Mouse (Mus musculus) kidney, embryonic 14.5 days (tissue): ENCODE data around the gene Asap2. TPM values are rescaled to one million over a fixed set of nuclear protein-coding genes. Genes with fewer than 3 reads are reported as not detected.

Experiments used
- ATAC-seq: fragments of 200-750 bp; cut with Nextera tagmentation; 2 replicates; pipeline ENCODE4 v1.8.0; 2017; ENCODE audit warnings: moderate number of reproducible peaks, mild to moderate bottlenecking, moderate TSS enrichment, moderate library complexity; ENCODE audit not compliant: low FRiP score, low TSS enrichment
- H3K27ac ChIP-seq: fragments of 300-500 bp; sonication (generic); 2 replicates; pipeline ENCODE4 v1.5.1; 2014; ENCODE audit warnings: low read depth, mild to moderate bottlenecking, low read length, moderate library complexity, mixed read lengths
- H3K27me3 ChIP-seq: fragments of 300-500 bp; sonication (generic); 2 replicates; pipeline ENCODE4 v1.6.1; 2014; ENCODE audit warnings: mild to moderate bottlenecking, low read length; ENCODE audit not compliant: control insufficient read depth, insufficient read depth
- H3K36me3 ChIP-seq: fragments of 300-500 bp; sonication (generic); 2 replicates; pipeline ENCODE4 v1.6.1; 2014; ENCODE audit warnings: low read length, mixed read lengths; ENCODE audit not compliant: control insufficient read depth, insufficient read depth
- H3K4me1 ChIP-seq: fragments of 300-500 bp; sonication (generic); 2 replicates; pipeline ENCODE4 v1.6.1; 2014; ENCODE audit warnings: low read length, mixed read lengths; ENCODE audit not compliant: control insufficient read depth, insufficient read depth
- H3K4me2 ChIP-seq: fragments of 300-500 bp; sonication (generic); replicated peaks from 2 replicates; pipeline ENCODE4 v1.6.1; 2014; ENCODE audit warnings: low read depth, mild to moderate bottlenecking, low read length
- H3K4me3 ChIP-seq: fragments of 300-500 bp; sonication (generic); 2 replicates; pipeline ENCODE4 v1.5.1; 2014; ENCODE audit warnings: mild to moderate bottlenecking, low read length
- H3K9ac ChIP-seq: fragments of 300-500 bp; sonication (generic); 2 replicates; pipeline ENCODE4 v1.6.1; 2014; ENCODE audit warnings: low read depth, mild to moderate bottlenecking, low read length, moderate library complexity
- H3K9me3 ChIP-seq: fragments of 300-500 bp; sonication (generic); 2 replicates; pipeline ENCODE4 v1.6.1; 2016; ENCODE audit warnings: low read length; ENCODE audit not compliant: control insufficient read depth
- WGBS: fragments of 180-500 bp; shearing (Covaris S2); extraction: QIAGEN DNeasy Blood & Tissue Kit; methylation state at CpG from one replicate; pipeline ENCODE4 v1.1.7; 2014; 5-methylcytosine and 5-hydroxymethylcytosine counted together
- polyA plus RNA-seq: library from polyadenylated mRNA; unstranded; fragments of >200 nt; fragmentation: Nextera tagmentation; extraction: Ambion mirVana; gene quantifications from 2 replicates; pipeline ENCODE4 v1.2.1, GENCODE M21; 2014

The Asap2 gene
- polyA plus RNA-seq, 1 experiment from 2014 or later, result 15.0 TPM

DNA sequence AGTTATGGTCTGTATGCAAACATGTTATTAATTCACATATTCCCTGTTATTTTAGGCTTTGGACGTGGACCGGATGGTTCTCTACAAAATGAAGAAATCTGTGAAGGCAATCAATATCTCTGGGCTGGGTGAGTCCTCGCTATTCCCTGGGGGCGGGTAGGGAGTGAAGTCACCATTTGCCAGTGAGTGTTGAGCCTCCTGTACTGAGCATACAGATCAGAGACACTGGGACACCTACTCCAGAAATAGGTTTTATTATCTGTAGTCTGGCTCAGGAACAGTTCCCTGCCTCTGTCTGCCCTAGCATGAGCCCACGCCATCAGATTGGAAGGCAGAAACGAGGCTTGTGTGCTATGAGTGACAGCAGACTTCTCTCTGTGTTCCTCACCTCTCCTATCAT is 177.9 kb downstream of the Asap2 start:
- Histone ChIP-seq H3K4me3 (no peak overlapping the region), H3K27ac (no peak overlapping the region), H3K4me1 (peaks cover 42% of the 10 kb centered on the region), H3K4me2 (no peak overlapping the region), H3K27me3 (no peaks in the 10 kb centered on the region), H3K9me3 (no peaks in the 10 kb centered on the region), H3K36me3 (peaks cover 14% of the 10 kb centered on the region), H3K9ac (no peak overlapping the region)
- ATAC-seq, result no peak
- 88% methylated on average over 6 of the region's 6 CpGs for WGBS

GRCm38 (mm10) chr12:21171776-21172490 is 181.7 kb downstream of the Asap2 start:
- ATAC-seq, result 0 out of 2 replicates have a peak, but pooled peaks have one; percentile 29
- Histone ChIP-seq H3K4me2 (no peak overlapping the region), H3K9ac (no peak overlapping the region), H3K27me3 (no peaks in the 10 kb centered on the region), H3K4me3 (no peak overlapping the region), H3K36me3 (peaks cover 14% of the 10 kb centered on the region), H3K9me3 (no peaks in the 10 kb centered on the region), H3K4me1 (peaks cover 10% of the 10 kb centered on the region), H3K27ac (no peak overlapping the region)
- 55% methylated on average over 11 of the region's 11 CpGs for WGBS

- Histone ChIP-seq H3K9me3 (no peaks in the 10 kb centered on the region), H3K27me3 (no peaks in the 10 kb centered on the region), H3K27ac (no peak overlapping the region), H3K36me3 (peaks cover 12% of the 10 kb centered on the region), H3K9ac (no peak overlapping the region), H3K4me1 (no peaks in the 10 kb centered on the region), H3K4me2 (no peak overlapping the region), H3K4me3 (no peak overlapping the region)
- ATAC-seq, result no peak
- 81% methylated on average over 7 of the region's 7 CpGs for WGBS
Measured at GRCm38 (mm10) chr12:21173847-21174412, 183.7 kb downstream of the Asap2 start.

- Histone ChIP-seq H3K4me2 (no peak overlapping the region), H3K4me3 (no peak overlapping the region), H3K9me3 (no peaks in the 10 kb centered on the region), H3K36me3 (no peaks in the 10 kb centered on the region), H3K27me3 (no peaks in the 10 kb centered on the region), H3K9ac (no peak overlapping the region), H3K27ac (no peak overlapping the region), H3K4me1 (no peaks in the 10 kb centered on the region)
- no peak for ATAC-seq
- WGBS, result 73% methylated on average over 5 of the region's 5 CpGs
Measured at GRCm38 (mm10) chr12:21176399-21176798, 186.1 kb downstream of the Asap2 start.

- Histone ChIP-seq H3K36me3 (no peaks in the 10 kb centered on the region), H3K9me3 (no peaks in the 10 kb centered on the region), H3K27ac (no peak overlapping the region), H3K4me1 (no peaks in the 10 kb centered on the region), H3K4me3 (no peak overlapping the region), H3K4me2 (no peak overlapping the region), H3K9ac (no peak overlapping the region), H3K27me3 (no peaks in the 10 kb centered on the region)
- no peak for ATAC-seq
Measured at GRCm38 (mm10) chr12:21177123-21177698, 187.0 kb downstream of the Asap2 start.

GRCm38 (mm10) chr12:21180091-21180490 is 189.8 kb downstream of the Asap2 start:
- WGBS, result 83% methylated on average over 6 of the region's 6 CpGs
- ATAC-seq, result no peak
- no peaks in the 10 kb centered on the region for H3K27me3 ChIP-seq
- H3K9me3 ChIP-seq, result no peaks in the 10 kb centered on the region
- no peak overlapping the region for H3K4me3 ChIP-seq
- H3K36me3 ChIP-seq, result no peaks in the 10 kb centered on the region
- no peak overlapping the region for H3K4me2 ChIP-seq
- no peak overlapping the region for H3K27ac ChIP-seq
- no peaks in the 10 kb centered on the region for H3K4me1 ChIP-seq
- H3K9ac ChIP-seq, result no peak overlapping the region

DNA sequence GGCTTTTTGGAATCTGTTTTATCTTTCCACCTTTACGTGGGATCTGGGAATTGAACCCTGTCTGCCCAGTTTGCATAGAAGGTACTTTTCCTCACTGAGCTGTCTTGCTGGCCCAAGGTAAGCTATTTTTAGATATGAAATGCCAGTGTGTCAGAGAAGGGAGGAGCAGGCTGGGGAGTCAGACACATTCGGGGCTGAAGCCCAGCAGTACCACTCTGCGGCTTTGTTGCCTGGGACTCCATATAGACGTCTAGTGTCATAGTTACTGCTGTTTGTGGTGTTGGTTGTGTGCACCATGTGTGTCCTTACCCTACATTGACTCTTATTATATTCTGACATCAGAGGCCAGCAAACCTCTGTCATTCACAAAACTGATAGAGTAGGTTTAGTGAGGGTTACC is 192.5 kb downstream of the Asap2 start:
- 89% methylated on average over 4 of the region's 4 CpGs for WGBS
- Histone ChIP-seq H3K36me3 (no peaks in the 10 kb centered on the region; the same call in 1 of the 2 replicates), H3K27me3 (no peaks in the 10 kb centered on the region), H3K4me2 (no peak overlapping the region), H3K4me1 (no peaks in the 10 kb centered on the region), H3K9ac (no peak overlapping the region), H3K4me3 (no peak overlapping the region), H3K9me3 (no peaks in the 10 kb centered on the region), H3K27ac (no peak overlapping the region)
- no peak for ATAC-seq

- no peak overlapping the region for H3K4me2 ChIP-seq
- H3K36me3 ChIP-seq, result no peaks in the 10 kb centered on the region; the same call in 1 of the 2 replicates
- no peak for ATAC-seq
- no peaks in the 10 kb centered on the region for H3K4me1 ChIP-seq
- no peaks in the 10 kb centered on the region for H3K9me3 ChIP-seq
- 77% methylated on average over 6 of the region's 6 CpGs for WGBS
- no peak overlapping the region for H3K4me3 ChIP-seq
- H3K27ac ChIP-seq, result no peak overlapping the region
- no peaks in the 10 kb centered on the region for H3K27me3 ChIP-seq
- no peak overlapping the region for H3K9ac ChIP-seq
Measured at GRCm38 (mm10) chr12:21183321-21183720, 193.1 kb downstream of the Asap2 start.

- Histone ChIP-seq H3K4me2 (no peak overlapping the region), H3K4me3 (no peak overlapping the region), H3K36me3 (no peaks in the 10 kb centered on the region; the same call in 1 of the 2 replicates), H3K9ac (no peak overlapping the region), H3K4me1 (no peaks in the 10 kb centered on the region), H3K27me3 (no peaks in the 10 kb centered on the region), H3K9me3 (no peaks in the 10 kb centered on the region), H3K27ac (no peak overlapping the region)
- no peak for ATAC-seq
- WGBS, result 71% methylated on average over 1 of the region's 1 CpGs
Measured at GRCm38 (mm10) chr12:21186145-21186544, 195.9 kb downstream of the Asap2 start.
